Mouse (Mus musculus): ENCODE measurements around the gene Dbndd2. TPM values are rescaled to one million over a fixed set of nuclear protein-coding genes. Genes with fewer than 3 reads are reported as not detected.

Gene Dbndd2
- polyA plus RNA-seq, 1 experiment, result 16.4 TPM

GRCm38 (mm10) chr2:164500511-164500910, 14.6 kb downstream of the Dbndd2 start:
- Histone ChIP-seq H3K36me3 (ENCODE audit: control insufficient read depth, insufficient read depth) (peaks cover 25% of the 10 kb centered on the region), H3K4me2 (ENCODE audit: low read depth) (no peak overlapping the region), H3K4me3 (no peak overlapping the region), H3K79me2 (ENCODE audit: control insufficient read depth, insufficient read depth) (peaks cover 11% of the 10 kb centered on the region), H3ac (ENCODE audit: control insufficient read depth, insufficient read length) (no peak overlapping the region), H3K27me3 (ENCODE audit: control insufficient read depth, insufficient read depth, insufficient read length) (no peaks in the 10 kb centered on the region)
- no peak for TF ChIP-seq REST (IDR thresholded peaks at IDR 0.05; ENCODE audit: insufficient read depth, insufficient read length)
- TF ChIP-seq CEBPB (IDR thresholded peaks at IDR 0.05; ENCODE audit: insufficient read depth, poor library complexity, severe bottlenecking), result no peak
- TF ChIP-seq SRF (IDR thresholded peaks at IDR 0.05; ENCODE audit: control insufficient read depth, insufficient read length, low read depth), result no peak
- no peak for TF ChIP-seq E2F4 (IDR thresholded peaks at IDR 0.05; ENCODE audit: insufficient read depth)
- TF ChIP-seq POLR2A (IDR thresholded peaks at IDR 0.05; ENCODE audit: insufficient read length, low read depth), result no peak
- TF ChIP-seq MYOD1 (IDR thresholded peaks at IDR 0.05; ENCODE audit: control insufficient read depth in 1 of 3, insufficient read length in 2 of 3, low read depth in 2 of 3), result no peak
- TF ChIP-seq POLR2AphosphoS2 (IDR thresholded peaks at IDR 0.05; ENCODE audit: insufficient read length, low read depth), result no peak
- no peak for TF ChIP-seq TCF12 (IDR thresholded peaks at IDR 0.05; ENCODE audit: insufficient read depth, poor library complexity, severe bottlenecking)
- no peak for TF ChIP-seq MAX (IDR thresholded peaks at IDR 0.05; ENCODE audit: low read depth)
- TF ChIP-seq MYOG (IDR thresholded peaks at IDR 0.05; ENCODE audit: control insufficient read depth in 1 of 3, insufficient read depth in 1 of 3, insufficient read length in 2 of 3, low read depth in 2 of 3), result no peak
- no peak for TF ChIP-seq TCF3 (IDR thresholded peaks at IDR 0.05; ENCODE audit: insufficient read length, low read depth)
- TF ChIP-seq USF1 (IDR thresholded peaks at IDR 0.05; ENCODE audit: low read depth), result no peak

- Histone ChIP-seq H3K27me3 (ENCODE audit: control insufficient read depth, insufficient read depth, insufficient read length) (no peaks in the 10 kb centered on the region), H3K79me2 (ENCODE audit: control insufficient read depth, insufficient read depth) (no peaks in the 10 kb centered on the region), H3ac (ENCODE audit: control insufficient read depth, insufficient read length) (no peak overlapping the region), H3K4me3 (no peak overlapping the region), H3K4me2 (ENCODE audit: low read depth) (no peak overlapping the region), H3K36me3 (ENCODE audit: control insufficient read depth, insufficient read depth) (peaks cover 28% of the 10 kb centered on the region)
- no peak for TF ChIP-seq E2F4 (IDR thresholded peaks at IDR 0.05; ENCODE audit: insufficient read depth)
- TF ChIP-seq TCF3 (IDR thresholded peaks at IDR 0.05; ENCODE audit: insufficient read length, low read depth), result no peak
- no peak for TF ChIP-seq CEBPB (IDR thresholded peaks at IDR 0.05; ENCODE audit: insufficient read depth, poor library complexity, severe bottlenecking)
- TF ChIP-seq REST (IDR thresholded peaks at IDR 0.05; ENCODE audit: insufficient read depth, insufficient read length), result no peak
- TF ChIP-seq MAX (IDR thresholded peaks at IDR 0.05; ENCODE audit: low read depth), result no peak
- no peak for TF ChIP-seq USF1 (IDR thresholded peaks at IDR 0.05; ENCODE audit: low read depth)
- no peak for TF ChIP-seq SRF (IDR thresholded peaks at IDR 0.05; ENCODE audit: control insufficient read depth, insufficient read length, low read depth)
- no peak for TF ChIP-seq MYOG (IDR thresholded peaks at IDR 0.05; ENCODE audit: control insufficient read depth in 1 of 3, insufficient read depth in 1 of 3, insufficient read length in 2 of 3, low read depth in 2 of 3)
- TF ChIP-seq TCF12 (IDR thresholded peaks at IDR 0.05; ENCODE audit: insufficient read depth, poor library complexity, severe bottlenecking), result no peak
- TF ChIP-seq POLR2AphosphoS2 (IDR thresholded peaks at IDR 0.05; ENCODE audit: insufficient read length, low read depth), result no peak
- TF ChIP-seq POLR2A (IDR thresholded peaks at IDR 0.05; ENCODE audit: insufficient read length, low read depth), result no peak
Measured at GRCm38 (mm10) chr2:164504919-164505318, 19.0 kb downstream of the Dbndd2 start.

GRCm38 (mm10) chr2:164505619-164506347, 19.9 kb downstream of the Dbndd2 start:
- TF ChIP-seq POLR2A (IDR thresholded peaks at IDR 0.05; ENCODE audit: insufficient read length, low read depth), result no peak
- no peak for TF ChIP-seq REST (IDR thresholded peaks at IDR 0.05; ENCODE audit: insufficient read depth, insufficient read length)
- TF ChIP-seq CEBPB (IDR thresholded peaks at IDR 0.05; ENCODE audit: insufficient read depth, poor library complexity, severe bottlenecking), result no peak
- no peak for TF ChIP-seq MYOG (IDR thresholded peaks at IDR 0.05; ENCODE audit: control insufficient read depth in 1 of 3, insufficient read depth in 1 of 3, insufficient read length in 2 of 3, low read depth in 2 of 3)
- no peak for TF ChIP-seq USF1 (IDR thresholded peaks at IDR 0.05; ENCODE audit: low read depth)
- TF ChIP-seq TCF12 (IDR thresholded peaks at IDR 0.05; ENCODE audit: insufficient read depth, poor library complexity, severe bottlenecking), result no peak
- H3K4me3 ChIP-seq, result no peak overlapping the region
- peaks cover 28% of the 10 kb centered on the region for H3K36me3 ChIP-seq (ENCODE audit: control insufficient read depth, insufficient read depth)
- no peaks in the 10 kb centered on the region for H3K79me2 ChIP-seq (ENCODE audit: control insufficient read depth, insufficient read depth)
- H3K27me3 ChIP-seq (ENCODE audit: control insufficient read depth, insufficient read depth, insufficient read length), result no peaks in the 10 kb centered on the region
- no peak overlapping the region for H3ac ChIP-seq (ENCODE audit: control insufficient read depth, insufficient read length)
- H3K4me2 ChIP-seq (ENCODE audit: low read depth), result no peak overlapping the region

- no peaks in the 10 kb centered on the region for H3K79me2 ChIP-seq (ENCODE audit: control insufficient read depth, insufficient read depth)
- H3K4me3 ChIP-seq, result no peak overlapping the region
- no peak overlapping the region for H3ac ChIP-seq (ENCODE audit: control insufficient read depth, insufficient read length)
- no peaks in the 10 kb centered on the region for H3K27me3 ChIP-seq (ENCODE audit: control insufficient read depth, insufficient read depth, insufficient read length)
- no peak overlapping the region for H3K4me2 ChIP-seq (ENCODE audit: low read depth)
- TF ChIP-seq MYOG (IDR thresholded peaks at IDR 0.05; ENCODE audit: control insufficient read depth in 1 of 3, insufficient read depth in 1 of 3, insufficient read length in 2 of 3, low read depth in 2 of 3), result no peak
- H3K36me3 ChIP-seq (ENCODE audit: control insufficient read depth, insufficient read depth), result peaks cover 27% of the 10 kb centered on the region
Measured at GRCm38 (mm10) chr2:164507811-164508210, 21.9 kb downstream of the Dbndd2 start.

GRCm38 (mm10) chr2:164510621-164511190, 24.8 kb downstream of the Dbndd2 start:
- H3ac ChIP-seq (ENCODE audit: control insufficient read depth, insufficient read length), result no peak overlapping the region
- H3K4me3 ChIP-seq, result no peak overlapping the region
- no peak overlapping the region for H3K4me2 ChIP-seq (ENCODE audit: low read depth)
- peaks cover 4% of the 10 kb centered on the region for H3K36me3 ChIP-seq (ENCODE audit: control insufficient read depth, insufficient read depth)
- H3K27me3 ChIP-seq (ENCODE audit: control insufficient read depth, insufficient read depth, insufficient read length), result no peaks in the 10 kb centered on the region
- TF ChIP-seq MAX (IDR thresholded peaks at IDR 0.05; ENCODE audit: low read depth) (no peak), TCF12 (IDR thresholded peaks at IDR 0.05; ENCODE audit: insufficient read depth, poor library complexity, severe bottlenecking) (no peak), POLR2A (IDR thresholded peaks at IDR 0.05; ENCODE audit: insufficient read length, low read depth) (no peak), SRF (IDR thresholded peaks at IDR 0.05; ENCODE audit: control insufficient read depth, insufficient read length, low read depth) (no peak), POLR2AphosphoS2 (IDR thresholded peaks at IDR 0.05; ENCODE audit: insufficient read length, low read depth) (no peak), TCF3 (IDR thresholded peaks at IDR 0.05; ENCODE audit: insufficient read length, low read depth) (no peak), MYOG (IDR thresholded peaks at IDR 0.05; ENCODE audit: control insufficient read depth in 1 of 3, insufficient read depth in 1 of 3, insufficient read length in 2 of 3, low read depth in 2 of 3) (no peak), MYOD1 (IDR thresholded peaks at IDR 0.05; ENCODE audit: control insufficient read depth in 1 of 3, insufficient read length in 2 of 3, low read depth in 2 of 3) (no peak), CEBPB (IDR thresholded peaks at IDR 0.05; ENCODE audit: insufficient read depth, poor library complexity, severe bottlenecking) (no peak)
- H3K79me2 ChIP-seq (ENCODE audit: control insufficient read depth, insufficient read depth), result no peaks in the 10 kb centered on the region
